Mouse (Mus musculus): ENCODE results near the gene Syt1.

Syt1 gene

GRCm38 (mm10) chr10:108524306-108525029 is 486.3 kb downstream of the Syt1 start:
- no peak for DNase-seq (ENCODE audit: low spot score in 2 of 2)

- DNase-seq (ENCODE audit: low spot score in 2 of 2), result no peak
These were observed 491.6 kb downstream of the Syt1 start for GRCm38 (mm10) chr10:108519156-108519555.

GRCm38 (mm10) chr10:108517076-108517475 is 493.7 kb downstream of the Syt1 start:
- no peak for DNase-seq (ENCODE audit: low spot score in 2 of 2)

GRCm38 (mm10) chr10:108514671-108515070 is 496.1 kb downstream of the Syt1 start:
- DNase-seq (ENCODE audit: low spot score in 2 of 2), result no peak

GRCm38 (mm10) chr10:108509579-108509978 is 501.2 kb downstream of the Syt1 start:
- DNase-seq (ENCODE audit: low spot score in 2 of 2), result no peak

GRCm38 (mm10) chr10:108506917-108507316 is 503.9 kb downstream of the Syt1 start:
- DNase-seq (ENCODE audit: low spot score in 2 of 2), result no peak

- DNase-seq (ENCODE audit: low spot score in 2 of 2), result no peak
These were observed 505.9 kb downstream of the Syt1 start for GRCm38 (mm10) chr10:108504925-108505324.

GRCm38 (mm10) chr10:108504128-108504870 is 506.5 kb downstream of the Syt1 start:
- DNase-seq (ENCODE audit: low spot score in 2 of 2), result no peak

- DNase-seq (ENCODE audit: low spot score in 2 of 2), result no peak
These were observed 520.6 kb downstream of the Syt1 start for GRCm38 (mm10) chr10:108490231-108490630.

- DNase-seq (ENCODE audit: low spot score in 2 of 2), result no peak
These were observed 526.8 kb downstream of the Syt1 start for GRCm38 (mm10) chr10:108483991-108484390.

GRCm38 (mm10) chr10:108480146-108480850 is 530.5 kb downstream of the Syt1 start:
- DNase-seq (ENCODE audit: low spot score in 2 of 2), result no peak

- no peak for DNase-seq (ENCODE audit: low spot score in 2 of 2)
These were observed 540.3 kb downstream of the Syt1 start for GRCm38 (mm10) chr10:108470319-108470955.

- DNase-seq (ENCODE audit: low spot score in 2 of 2), result peak in 1 of 2 experiments; percentile 34
These were observed 544.2 kb downstream of the Syt1 start for GRCm38 (mm10) chr10:108466539-108466938.

GRCm38 (mm10) chr10:108461862-108462261 is 548.9 kb downstream of the Syt1 start:
- DNase-seq (ENCODE audit: low spot score in 2 of 2), result no peak

- no peak for DNase-seq (ENCODE audit: low spot score in 2 of 2)
These were observed 553.7 kb downstream of the Syt1 start for GRCm38 (mm10) chr10:108457054-108457453.

GRCm38 (mm10) chr10:108455883-108456282 is 554.9 kb downstream of the Syt1 start:
- DNase-seq (ENCODE audit: low spot score in 2 of 2), result no peak

- no peak for DNase-seq (ENCODE audit: low spot score in 2 of 2)
These were observed 555.6 kb downstream of the Syt1 start for GRCm38 (mm10) chr10:108455204-108455603.

GRCm38 (mm10) chr10:108454691-108455117 is 556.1 kb downstream of the Syt1 start:
- DNase-seq (ENCODE audit: low spot score in 2 of 2), result peak in 1 of 2 experiments; percentile 33

GRCm38 (mm10) chr10:108453561-108453960 is 557.2 kb downstream of the Syt1 start:
- DNase-seq (ENCODE audit: low spot score in 2 of 2), result no peak

- DNase-seq (ENCODE audit: low spot score in 2 of 2), result no peak
These were observed 558.4 kb downstream of the Syt1 start for GRCm38 (mm10) chr10:108452421-108452820.

GRCm38 (mm10) chr10:108451516-108451915 is 559.3 kb downstream of the Syt1 start:
- no peak for DNase-seq (ENCODE audit: low spot score in 2 of 2)

GRCm38 (mm10) chr10:108450401-108450800 is 560.4 kb downstream of the Syt1 start:
- DNase-seq (ENCODE audit: low spot score in 2 of 2), result peak in 1 of 2 experiments; percentile 22

Measured in urinary bladder, postnatal 4 days (tissue).